Mouse (Mus musculus): ENCODE data around the gene Cd33.

Gene Cd33

GRCm38 (mm10) chr7:43512519-43512918 lies 31.7 kb downstream of the Cd33 start:
- no peak for DNase-seq

GRCm38 (mm10) chr7:43511707-43512478 lies 32.3 kb downstream of the Cd33 start:
- DNase-seq = no peak

GRCm38 (mm10) chr7:43495343-43496021 lies 48.7 kb downstream of the Cd33 start:
- peak; percentile 64 for DNase-seq

- no peak for DNase-seq
These were observed 53.4 kb downstream of the Cd33 start for GRCm38 (mm10) chr7:43490861-43491260.

- DNase-seq = no peak
These were observed 54.0 kb downstream of the Cd33 start for GRCm38 (mm10) chr7:43490182-43490584.

GRCm38 (mm10) chr7:43489631-43490125 lies 54.5 kb downstream of the Cd33 start, which contains the start of gene Iglon5:
TSS of gene Iglon5 (minus strand) at chr7:43490075.
- DNase-seq = no peak

- DNase-seq = no peak
These were observed 55.6 kb downstream of the Cd33 start for GRCm38 (mm10) chr7:43488646-43489045.

GRCm38 (mm10) chr7:43483236-43483635 lies 61.0 kb downstream of the Cd33 start:
- DNase-seq = no peak

- DNase-seq = peak; percentile 33
These were observed 62.0 kb downstream of the Cd33 start for GRCm38 (mm10) chr7:43482090-43482716.

- DNase-seq = no peak
These were observed 63.0 kb downstream of the Cd33 start for GRCm38 (mm10) chr7:43481191-43481590.

- DNase-seq = no peak
These were observed 67.9 kb downstream of the Cd33 start for GRCm38 (mm10) chr7:43476376-43476775.

GRCm38 (mm10) chr7:43475706-43476105 lies 68.5 kb downstream of the Cd33 start:
- DNase-seq = no peak
